ENCODE assay signal across 40 mouse cellular contexts in the genomic region with DNA sequence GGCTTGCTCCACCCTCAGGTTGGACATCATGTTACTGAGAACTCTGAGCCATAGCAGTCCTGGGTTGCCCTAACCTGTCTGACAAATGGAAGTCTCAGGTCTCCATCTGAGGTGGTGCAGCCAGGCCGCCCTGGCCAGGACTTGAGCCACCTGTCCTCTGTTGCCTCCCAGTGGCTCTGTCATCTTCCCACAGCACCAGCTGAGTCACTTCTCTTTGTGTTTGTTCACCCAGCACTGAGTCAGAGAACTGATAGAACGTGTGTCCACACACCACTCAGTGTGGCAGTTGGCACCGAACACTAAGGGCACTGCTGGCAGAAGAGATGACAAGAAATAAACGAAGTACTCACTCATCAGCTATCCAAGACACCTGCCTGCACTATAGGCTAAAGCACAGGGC. TPM values are rescaled to one million over a fixed set of nuclear protein-coding genes. Genes with fewer than 3 reads are reported as not detected.
A peak's percentile ranks its signal among the peaks of the same experiment; 100 is the strongest.
DNase-seq lines count a peak whose midpoint lies in the region; ATAC-seq lines count a peak whose summit lies in the region.
"Had no signal": no experiment of that assay in that cellular context is flagged by ENCODE, and none has a peak within 500 bp of the region (broad histone marks: within the 10 kb centered on the region; RNA-seq: fewer than 3 reads in every experiment).

No protein-coding gene starts in this region.

- ATAC-seq in frontal cortex, adult (ENCODE audit: low TSS enrichment), result peak; percentile 72; the same call in 1 of the 2 replicates
- no peak for ATAC-seq in CD4-positive, CD25-positive, alpha-beta regulatory T cell, adult 4 months
- ATAC-seq: forebrain, embryonic 15.5 days; inflammation-experienced regulatory T-cells, adult 6 months; midbrain, embryonic 16.5 days had no signal

- peak; percentile 31 for DNase-seq in adrenal gland, postnatal 14 days
- DNase-seq in adrenal gland, adult 8-10 months, result no peak
- no peak for DNase-seq in frontal cortex, postnatal 14 days (ENCODE audit: low spot score in 2 of 2)
- DNase-seq in 3T3-L1 (ENCODE audit: low read depth, low spot score), result peak; percentile 60
- DNase-seq in adrenal gland, postnatal 36 days, result peak; percentile 22 to 47
- DNase-seq in lung, postnatal 10 days, result no peak
- DNase-seq: cerebellum, adult 11 months; cerebellum, postnatal 36 days; embryo, embryonic 11 days; heart, adult 2 months; heart, postnatal 4 days; kidney, adult 11 months; kidney, postnatal 14 days; liver; lung, embryonic 14.5 days; thymus, adult 18-20 months; thymus, postnatal 25 days had no signal

RNA-seq across cellular contexts. Expression of gene Alppl2, which starts 38.4 kb away (rescaled TPM):
- not detected in 2 replicates for total RNA-seq in adrenal gland, postnatal 14 days (2021)
- not detected for total RNA-seq in adrenal gland, adult 8-10 months (2022)
- total RNA-seq in adrenal gland, postnatal 36 days (2021), result not detected
- polyA plus RNA-seq in CD4-positive, CD25-positive, alpha-beta regulatory T cell, adult 4 months (2017; shearing (Covaris generic)), result not detected
- total RNA-seq: gastrocnemius, adult 8-10 months; gastrocnemius, postnatal 4 days; heart, adult 2 months; heart, postnatal 4 days; layer of hippocampus, postnatal 10 days; left cerebral cortex, adult 18-20 months; left cerebral cortex, postnatal 14 days; megakaryocyte progenitor cell, adult 5-6 weeks; MEL had no signal
- polyA plus RNA-seq: embryonic facial prominence, embryonic 13.5 days; forebrain, embryonic 10.5 days; forebrain, embryonic 15.5 days; heart, adult 2 months; heart, embryonic 12.5 days; heart, postnatal 0 days; hindbrain, embryonic 13.5 days; inflammation-experienced regulatory T-cells, adult 6 months; kidney, embryonic 14.5 days; limb, embryonic 11.5 days; liver, embryonic 15.5 days; lung, embryonic 14.5 days; midbrain, embryonic 11.5 days; midbrain, embryonic 16.5 days; neural tube, embryonic 12.5 days; stomach, embryonic 16.5 days had no signal

RNA-seq across cellular contexts. Expression of gene Alpi, which starts 50.0 kb away (rescaled TPM):
- total RNA-seq in adrenal gland, postnatal 14 days (2021), result not detected in 2 replicates
- total RNA-seq in adrenal gland, adult 8-10 months (2022), result not detected
- not detected for total RNA-seq in adrenal gland, postnatal 36 days (2021)
- not detected for polyA plus RNA-seq in CD4-positive, CD25-positive, alpha-beta regulatory T cell, adult 4 months (2017; shearing (Covaris generic))
- total RNA-seq: gastrocnemius, adult 8-10 months; gastrocnemius, postnatal 4 days; heart, adult 2 months; heart, postnatal 4 days; layer of hippocampus, postnatal 10 days; left cerebral cortex, postnatal 14 days; megakaryocyte progenitor cell, adult 5-6 weeks; MEL had no signal
- polyA plus RNA-seq: embryonic facial prominence, embryonic 13.5 days; forebrain, embryonic 10.5 days; forebrain, embryonic 15.5 days; heart, embryonic 12.5 days; heart, postnatal 0 days; hindbrain, embryonic 13.5 days; inflammation-experienced regulatory T-cells, adult 6 months; kidney, embryonic 14.5 days; limb, embryonic 11.5 days; lung, embryonic 14.5 days; midbrain, embryonic 11.5 days; midbrain, embryonic 16.5 days; neural tube, embryonic 12.5 days had no signal

Comparison
In these comparisons a context has a peak if more than half of its experiments do, and no peak if none do; other contexts are left out.
1. DNase-seq: peak in adrenal gland, postnatal 14 days (single experiment), 3T3-L1 (single experiment) and adrenal gland, postnatal 36 days (2 of 2); none in adrenal gland, adult 8-10 months (single experiment), frontal cortex, postnatal 14 days (0 of 2) and lung, postnatal 10 days (single experiment).